Mouse (Mus musculus) erythroblast, embryonic 14.5 days (primary cell): ENCODE results near the gene Spata5.

Experiments used
- GATA1 ChIP-seq: IDR thresholded peaks from 2 replicates; pipeline ENCODE4 v1.6.1; 2012; ENCODE audit warnings: low read length, inconsistent platforms, mixed read lengths
- TAL1 ChIP-seq: IDR thresholded peaks from 3 replicates; pipeline ENCODE4 v1.6.1; 2012; ENCODE audit warnings: low read length, inconsistent platforms, mixed read lengths

DNA sequence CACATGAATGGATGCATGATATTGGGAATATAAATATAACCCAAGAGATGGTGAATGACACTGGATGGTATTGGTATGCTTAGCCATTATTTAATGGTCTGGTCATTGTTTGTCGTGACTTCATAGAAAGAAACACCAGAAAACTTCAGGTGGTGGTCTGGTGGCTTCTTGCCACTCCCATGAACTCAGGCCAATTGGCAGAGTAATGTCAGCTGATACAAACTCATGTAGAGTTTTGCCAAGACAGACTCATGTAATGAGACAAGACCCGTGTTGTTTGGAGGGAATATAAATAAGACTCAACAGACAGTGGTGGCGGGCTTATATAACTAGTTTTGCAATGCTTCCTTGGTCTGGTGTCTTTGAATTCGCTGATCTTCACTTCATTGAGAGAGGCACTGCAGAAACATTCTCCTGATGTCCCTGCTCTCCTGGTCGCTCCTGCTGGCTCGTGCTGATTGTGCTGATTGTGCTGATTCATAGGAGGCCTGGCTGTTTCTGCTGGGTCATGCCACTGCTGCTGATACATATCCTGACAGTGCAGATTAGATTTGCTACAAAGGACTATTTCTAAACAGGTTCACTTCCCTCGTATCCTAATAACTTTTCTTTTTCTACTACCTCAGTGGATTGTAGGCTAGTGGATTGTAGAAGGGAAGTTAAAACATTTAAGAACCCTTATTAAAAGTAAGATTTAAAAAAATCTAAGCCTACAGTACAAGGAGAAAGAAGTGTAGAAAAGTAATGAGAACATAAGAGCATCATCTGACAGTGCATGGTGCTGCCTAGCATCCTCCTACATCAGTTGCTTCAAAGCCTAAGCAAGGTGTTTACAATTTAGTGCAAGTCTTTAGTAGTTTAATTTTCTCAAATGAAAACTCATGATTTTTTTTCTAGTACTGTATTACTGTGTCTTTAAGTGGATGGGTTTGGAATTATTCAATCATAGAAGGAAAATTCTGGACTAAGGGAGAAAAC lies 90.6 kb downstream of the Spata5 start:
- TF ChIP-seq TAL1: peak; percentile 54
- TF ChIP-seq GATA1: peak; percentile 87
